25 mouse cellular contexts compared by ENCODE assay signal in genomic region chr13:91743180-91743579, GRCm38 (mm10). TPM values are rescaled to one million over a fixed set of nuclear protein-coding genes. Genes with fewer than 3 reads are reported as not detected.
DNase-seq lines count a peak whose midpoint lies in the region; ATAC-seq and TF ChIP-seq lines count a peak whose summit lies in the region.
"Had no signal": no experiment of that assay in that cellular context is flagged by ENCODE, and none has a peak within 500 bp of the region (broad histone marks: within the 10 kb centered on the region; RNA-seq: fewer than 3 reads in every experiment).

No protein-coding gene starts in this region.

- no peak overlapping the region for H3K9ac ChIP-seq in forebrain, embryonic 13.5 days
- H3K9ac ChIP-seq in forebrain, embryonic 12.5 days: no peak overlapping the region
- no peak overlapping the region for H3K9ac ChIP-seq in intestine, postnatal 0 days (ENCODE audit: low read depth, low read length)
- H3K9ac ChIP-seq in intestine, embryonic 15.5 days: no peak overlapping the region
- H3K9ac ChIP-seq in liver, adult 2 months (ENCODE audit: low read depth, low read length): peak overlapping the region; percentile 55; the same call in 1 of the 2 replicates
- no peak overlapping the region for H3K9ac ChIP-seq in liver, embryonic 12.5 days
- no peak overlapping the region for H3K9ac ChIP-seq in forebrain, embryonic 16.5 days (replicated peaks; ENCODE audit: low read depth, low read length)
- H3K9ac ChIP-seq: midbrain, embryonic 12.5 days; neural tube, embryonic 13.5 days had no signal

- peak; percentile 54; the same call in 1 of the 2 replicates for ATAC-seq in forebrain, embryonic 13.5 days
- no peak for ATAC-seq in forebrain, embryonic 12.5 days (ENCODE audit: low FRiP score)
- no peak for ATAC-seq in intestine, postnatal 0 days
- ATAC-seq in intestine, embryonic 15.5 days: no peak
- no peak for ATAC-seq in liver, embryonic 12.5 days
- ATAC-seq in forebrain, embryonic 16.5 days: peak; percentile 75
- ATAC-seq: activated CD4-positive, CD25-positive, alpha-beta regulatory T cell, adult 4 months had no signal

- peaks cover 12% of the 10 kb centered on the region for H3K27me3 ChIP-seq in forebrain, embryonic 13.5 days
- H3K27me3 ChIP-seq in forebrain, embryonic 12.5 days: peaks cover 20% of the 10 kb centered on the region
- H3K27me3 ChIP-seq in intestine, postnatal 0 days (replicated peaks; ENCODE audit: control insufficient read depth, insufficient read depth, low read length): no peaks in the 10 kb centered on the region
- no peaks in the 10 kb centered on the region for H3K27me3 ChIP-seq in intestine, embryonic 15.5 days (replicated peaks)
- no peaks in the 10 kb centered on the region for H3K27me3 ChIP-seq in liver, adult 2 months (ENCODE audit: control insufficient read depth, insufficient read depth, low read length)
- peaks cover 30% of the 10 kb centered on the region for H3K27me3 ChIP-seq in liver, embryonic 12.5 days (replicated peaks)
- 0 out of 2 replicates have a peak, but pooled peaks cover 5% of the 10 kb centered on the region for H3K27me3 ChIP-seq in forebrain, embryonic 16.5 days (replicated peaks; ENCODE audit: control insufficient read depth, insufficient read depth, low read length)

- peaks cover 8% of the 10 kb centered on the region; the same call in 1 of the 2 replicates for H3K79me2 ChIP-seq in liver, adult 2 months (ENCODE audit: control insufficient read depth, insufficient read depth, low read length)

- H3K9me3 ChIP-seq in forebrain, embryonic 13.5 days (replicated peaks): no peaks in the 10 kb centered on the region
- H3K9me3 ChIP-seq in forebrain, embryonic 12.5 days: no peaks in the 10 kb centered on the region
- H3K9me3 ChIP-seq in intestine, postnatal 0 days (ENCODE audit: control insufficient read depth): no peaks in the 10 kb centered on the region
- no peaks in the 10 kb centered on the region for H3K9me3 ChIP-seq in intestine, embryonic 15.5 days
- no peaks in the 10 kb centered on the region for H3K9me3 ChIP-seq in liver, embryonic 12.5 days (replicated peaks)
- H3K9me3 ChIP-seq in forebrain, embryonic 16.5 days (ENCODE audit: control insufficient read depth, low read length): no peaks in the 10 kb centered on the region
- H3K9me3 ChIP-seq: heart, embryonic 10.5 days; limb, embryonic 10.5 days; midbrain, embryonic 12.5 days; neural tube, embryonic 13.5 days had no signal

- H3K4me3 ChIP-seq in forebrain, embryonic 13.5 days: no peak overlapping the region
- no peak overlapping the region for H3K4me3 ChIP-seq in forebrain, embryonic 12.5 days (replicated peaks)
- H3K4me3 ChIP-seq in intestine, postnatal 0 days (ENCODE audit: low read depth, low read length): no peak overlapping the region
- H3K4me3 ChIP-seq in intestine, embryonic 15.5 days (replicated peaks): no peak overlapping the region
- peak overlapping the region; percentile 96 for H3K4me3 ChIP-seq in liver, adult 2 months (ENCODE audit: insufficient read depth, low read depth, low read length)
- H3K4me3 ChIP-seq in liver, embryonic 12.5 days: no peak overlapping the region
- no peak overlapping the region for H3K4me3 ChIP-seq in forebrain, embryonic 16.5 days (replicated peaks; ENCODE audit: low read length)
- H3K4me3 ChIP-seq: heart, embryonic 10.5 days; limb, embryonic 10.5 days; midbrain, embryonic 12.5 days; neural tube, embryonic 13.5 days had no signal

- TF ChIP-seq POLR2A in liver, adult 2 months (IDR thresholded peaks at IDR 0.05; ENCODE audit: extremely low read depth, insufficient read depth, low read length): no peak

- peak; percentile 57 for DNase-seq in liver, adult 2 months (ENCODE audit: extremely low read depth, low read depth, low spot score)
- no peak for DNase-seq in adrenal gland, postnatal 14 days
- DNase-seq: adrenal gland, postnatal 10 days; cerebellum, adult 9-10 months; kidney, adult 11 months; kidney, postnatal 14 days; lung, adult 2 months; lung, postnatal 14 days had no signal

- no peaks in the 10 kb centered on the region for H3K36me3 ChIP-seq in forebrain, embryonic 13.5 days (ENCODE audit: poor library complexity, severe bottlenecking)
- no peaks in the 10 kb centered on the region for H3K36me3 ChIP-seq in forebrain, embryonic 12.5 days (replicated peaks)
- no peaks in the 10 kb centered on the region for H3K36me3 ChIP-seq in intestine, postnatal 0 days (ENCODE audit: control insufficient read depth, insufficient read depth)
- H3K36me3 ChIP-seq in intestine, embryonic 15.5 days: no peaks in the 10 kb centered on the region
- H3K36me3 ChIP-seq in liver, adult 2 months (ENCODE audit: control insufficient read depth, insufficient read depth, low read length): peaks cover 4% of the 10 kb centered on the region
- no peaks in the 10 kb centered on the region for H3K36me3 ChIP-seq in liver, embryonic 12.5 days
- H3K36me3 ChIP-seq in forebrain, embryonic 16.5 days (ENCODE audit: control insufficient read depth, insufficient read depth): no peaks in the 10 kb centered on the region
- H3K36me3 ChIP-seq: heart, embryonic 10.5 days; limb, embryonic 10.5 days; midbrain, embryonic 12.5 days; neural tube, embryonic 13.5 days had no signal

- H3K4me1 ChIP-seq in forebrain, embryonic 13.5 days: peaks cover 8% of the 10 kb centered on the region
- H3K4me1 ChIP-seq in forebrain, embryonic 12.5 days: peaks cover 9% of the 10 kb centered on the region
- no peaks in the 10 kb centered on the region for H3K4me1 ChIP-seq in intestine, postnatal 0 days (replicated peaks; ENCODE audit: control insufficient read depth, insufficient read depth, low read length)
- peaks cover 4% of the 10 kb centered on the region; the same call in 1 of the 2 replicates for H3K4me1 ChIP-seq in intestine, embryonic 15.5 days (replicated peaks)
- peaks cover 25% of the 10 kb centered on the region for H3K4me1 ChIP-seq in liver, adult 2 months (ENCODE audit: control insufficient read depth, insufficient read depth, low read length)
- H3K4me1 ChIP-seq in liver, embryonic 12.5 days: no peaks in the 10 kb centered on the region
- peaks cover 6% of the 10 kb centered on the region for H3K4me1 ChIP-seq in forebrain, embryonic 16.5 days (replicated peaks; ENCODE audit: control insufficient read depth, insufficient read depth, low read length)

- H3K4me2 ChIP-seq in forebrain, embryonic 13.5 days: no peak overlapping the region
- H3K4me2 ChIP-seq in forebrain, embryonic 12.5 days: no peak overlapping the region
- 0 out of 2 replicates have a peak overlapping the region, but pooled peaks have one; percentile 6 for H3K4me2 ChIP-seq in intestine, postnatal 0 days (replicated peaks; ENCODE audit: low read depth)
- no peak overlapping the region for H3K4me2 ChIP-seq in intestine, embryonic 15.5 days (replicated peaks)
- no peak overlapping the region for H3K4me2 ChIP-seq in liver, embryonic 12.5 days
- no peak overlapping the region for H3K4me2 ChIP-seq in forebrain, embryonic 16.5 days (ENCODE audit: low read length)
- H3K4me2 ChIP-seq: liver, embryonic 11.5 days; midbrain, embryonic 12.5 days; neural tube, embryonic 13.5 days had no signal

- 73% methylated on average over 3 of the region's 3 CpGs for WGBS in forebrain, embryonic 13.5 days
- 89% methylated on average over 3 of the region's 3 CpGs for WGBS in forebrain, embryonic 12.5 days
- 93% methylated on average over 3 of the region's 3 CpGs for WGBS in intestine, postnatal 0 days
- WGBS in intestine, embryonic 15.5 days: 88% methylated on average over 3 of the region's 3 CpGs
- WGBS in liver, adult 2 months: 14% methylated on average over 3 of the region's 3 CpGs
- 83% methylated on average over 3 of the region's 3 CpGs for WGBS in liver, embryonic 12.5 days (ENCODE audit: insufficient replicate concordance)
- WGBS in forebrain, embryonic 16.5 days: 68% methylated on average over 3 of the region's 3 CpGs

- H3K27ac ChIP-seq in forebrain, embryonic 13.5 days: no peak overlapping the region
- H3K27ac ChIP-seq in forebrain, embryonic 12.5 days: no peak overlapping the region
- no peak overlapping the region for H3K27ac ChIP-seq in intestine, postnatal 0 days (ENCODE audit: low read depth, low read length)
- no peak overlapping the region for H3K27ac ChIP-seq in intestine, embryonic 15.5 days
- peak overlapping the region; percentile 99; the same call in 1 of the 2 replicates for H3K27ac ChIP-seq in liver, adult 2 months (replicated peaks; ENCODE audit: insufficient read depth, low read depth, low read length)
- H3K27ac ChIP-seq in liver, embryonic 12.5 days: no peak overlapping the region
- no peak overlapping the region for H3K27ac ChIP-seq in forebrain, embryonic 16.5 days (ENCODE audit: low read length)
- H3K27ac ChIP-seq: heart, embryonic 10.5 days; limb, embryonic 10.5 days; midbrain, embryonic 12.5 days; neural tube, embryonic 13.5 days had no signal

- TF ChIP-seq CTCF in intestine, postnatal 0 days (IDR thresholded peaks at IDR 0.05; ENCODE audit: low read depth): no peak
- no peak for TF ChIP-seq CTCF in liver, adult 2 months (IDR thresholded peaks at IDR 0.05; ENCODE audit: low read depth, low read length)

RNA-seq across cellular contexts. Expression of gene Acot12, which starts 1.9 kb away (rescaled TPM):
- not detected in 2 replicates for polyA plus RNA-seq in forebrain, embryonic 13.5 days (2015; fragmentation: Nextera tagmentation; extraction: Ambion mirVana)
- 0.12 TPM in 1 of 2 replicates, not detected in the other for polyA plus RNA-seq in forebrain, embryonic 12.5 days (2016; fragmentation: Nextera tagmentation; extraction: Ambion mirVana)
- polyA plus RNA-seq in intestine, postnatal 0 days (2015; fragmentation: Nextera tagmentation; extraction: Ambion mirVana): 21.8 and 24.1 TPM in 2 replicates
- polyA plus RNA-seq in intestine, embryonic 15.5 days (2015; fragmentation: Nextera tagmentation; extraction: Ambion mirVana): 0.20 and 0.33 TPM in 2 replicates
- total RNA-seq in liver, adult 2 months (2014; rRNA removed): 104 and 121 TPM in 2 replicates
- polyA plus RNA-seq in liver, adult 2 months (2012; rRNA removed): 57.1 and 58.8 TPM in 2 replicates
- 1.2 and 1.4 TPM in 2 replicates for polyA plus RNA-seq in liver, embryonic 12.5 days (2016; fragmentation: Nextera tagmentation; extraction: Ambion mirVana)
- polyA plus RNA-seq in forebrain, embryonic 16.5 days (2015; fragmentation: Nextera tagmentation; extraction: Ambion mirVana): not detected in 2 replicates
- 1.9 and 11.7 TPM in 2 replicates for total RNA-seq in adrenal gland, postnatal 14 days (2021)
- total RNA-seq: hematopoietic stem cell, adult 5-6 weeks; megakaryocyte progenitor cell, adult 5-6 weeks had no signal
- polyA plus RNA-seq: activated CD4-positive, CD25-positive, alpha-beta regulatory T cell, adult 4 months; heart, embryonic 10.5 days; heart, postnatal 0 days; limb, embryonic 10.5 days; lung, adult 2 months; midbrain, embryonic 12.5 days; neural tube, embryonic 13.5 days; spleen, adult 2 months; urinary bladder, adult 2 months had no signal

Comparison
In these comparisons a context has a peak if more than half of its experiments do, and no peak if none do; other contexts are left out.
1. ATAC-seq: peak in forebrain, embryonic 13.5 days (single experiment) and forebrain, embryonic 16.5 days (single experiment); none in forebrain, embryonic 12.5 days (single experiment), intestine, postnatal 0 days (single experiment), intestine, embryonic 15.5 days (single experiment) and liver, embryonic 12.5 days (single experiment).